Mouse (Mus musculus) ES-Bruce4 (cell line): Measurements from ENCODE around the gene Lbx2.

Source experiments
- CTCF ChIP-seq: IDR thresholded peaks from one replicate; pipeline ENCODE4 v1.8.1; 2011; ENCODE audit warnings: low read depth, low read length
- EP300 ChIP-seq: IDR thresholded peaks from 2 replicates; pipeline ENCODE4 v1.6.1; 2011; ENCODE audit warnings: low read depth, low read length; ENCODE audit not compliant: insufficient read depth
- POLR2A ChIP-seq: IDR thresholded peaks from one replicate; pipeline ENCODE4 v1.8.1; 2011; ENCODE audit warnings: low read length; ENCODE audit not compliant: insufficient read depth

DNA sequence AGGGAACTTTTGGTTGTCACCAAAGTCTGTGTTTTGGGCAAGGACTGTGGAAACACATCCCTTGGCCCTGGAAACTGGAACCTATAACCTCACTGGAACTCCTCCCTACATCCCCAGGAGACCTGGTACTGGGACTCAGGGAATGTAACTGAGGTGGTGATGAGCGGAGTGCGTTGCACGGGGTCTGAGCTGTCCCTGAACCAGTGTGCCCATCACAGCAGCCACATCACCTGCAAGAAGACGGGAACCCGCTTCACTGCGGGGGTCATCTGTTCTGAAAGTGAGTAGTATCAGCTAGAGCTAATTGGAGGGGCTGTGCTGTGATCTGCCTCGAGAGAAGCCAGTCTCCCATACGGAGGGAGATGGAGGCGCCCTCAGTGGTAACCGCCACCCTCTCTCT, 36.8 kb upstream of the Lbx2 start:
- TF ChIP-seq CTCF, result no peak
- TF ChIP-seq POLR2A, result no peak
- TF ChIP-seq EP300, result no peak
